Mouse (Mus musculus) thymus, adult 18-20 months (tissue): Measurements from ENCODE around the gene Ddit4l.
"Not testable (repeated sequence)": the region's sequence is repeated elsewhere in the genome, so short reads cannot be mapped to it uniquely, and the experiment has no call there.

ENCODE experiments used
- DNase-seq, 2 experiments: peaks; one replicate each; pipeline ENCODE4 v3.0.0; 2022; ENCODE audit warnings: mixed read lengths in 2 of 2

Ddit4l gene

DNA sequence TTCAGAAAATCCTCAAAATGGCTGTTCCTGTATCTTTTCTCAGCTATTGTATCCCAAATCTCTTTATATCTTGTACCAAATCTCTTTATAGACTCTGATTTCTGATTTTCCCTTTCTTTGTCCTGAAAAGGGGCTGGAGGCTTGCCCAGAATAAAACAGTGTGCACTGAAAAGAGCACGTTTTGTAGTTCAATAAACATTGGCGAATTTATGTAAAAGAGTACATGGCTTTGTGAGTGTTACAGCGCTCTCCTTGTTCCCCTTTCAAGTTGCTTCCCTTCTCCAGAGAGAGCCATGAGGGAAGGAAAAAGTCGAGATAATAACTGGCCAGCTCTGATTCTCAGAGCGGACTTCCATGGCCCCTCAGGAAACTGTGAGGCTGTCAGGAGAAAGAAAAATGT, 27.7 kb downstream of the Ddit4l start:
- DNase-seq = no peak

DNA sequence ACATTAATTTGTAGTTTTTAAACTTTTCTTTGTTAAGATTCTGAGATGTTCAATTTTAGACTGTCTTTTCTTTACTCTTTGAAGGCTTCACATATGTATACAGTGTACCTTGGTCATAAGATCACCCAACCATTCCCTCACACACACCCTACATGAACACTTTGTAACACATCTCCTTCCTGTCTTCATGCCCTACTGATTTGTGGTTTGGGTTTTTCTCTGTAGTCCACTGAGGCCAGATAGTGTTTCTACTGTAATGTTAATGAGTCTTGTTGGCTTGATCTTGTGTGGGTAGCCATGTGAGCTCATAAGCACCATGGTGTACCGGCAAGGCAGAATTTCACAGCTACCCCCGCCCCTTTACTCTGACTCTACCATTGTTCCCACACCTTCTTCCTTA, 31.4 kb downstream of the Ddit4l start:
- DNase-seq = no peak

DNA sequence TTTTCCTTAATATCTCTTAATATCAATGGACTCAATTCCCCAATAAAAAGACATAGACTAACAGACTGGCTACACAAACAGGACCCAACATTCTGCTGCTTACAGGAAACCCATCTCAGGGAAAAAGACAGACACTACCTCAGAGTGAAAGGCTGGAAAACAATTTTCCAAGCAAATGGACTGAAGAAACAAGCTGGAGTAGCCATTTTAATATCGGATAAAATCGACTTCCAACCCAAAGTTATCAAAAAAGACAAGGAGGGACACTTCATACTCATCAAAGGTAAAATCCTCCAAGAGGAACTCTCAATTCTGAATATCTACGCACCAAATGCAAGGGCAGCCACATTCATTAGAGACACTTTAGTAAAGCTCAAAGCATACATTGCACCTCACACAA, 49.8 kb downstream of the Ddit4l start, which contains the start of gene Gm21962:
Gm21962 (plus strand) TSS at position 301 of the 400 bp plus-strand sequence.
- not testable (repeated sequence) for DNase-seq
